Mouse (Mus musculus) heart, postnatal 0 days (tissue): ENCODE measurements around the gene Tenm3.

ENCODE experiments used
- CTCF ChIP-seq: IDR thresholded peaks from 2 replicates; pipeline ENCODE4 v1.5.1; 2016; ENCODE audit warnings: antibody characterized with exemption, control low read depth, low read depth
- EP300 ChIP-seq: IDR thresholded peaks from 2 replicates; pipeline ENCODE4 v1.6.1; 2016; ENCODE audit warnings: antibody characterized with exemption, low read depth

- no peak for TF ChIP-seq CTCF
- no peak for TF ChIP-seq EP300
These were observed 184.5 kb downstream of the Tenm3 start for GRCm38 (mm10) chr8:48659226-48659625.
